Mouse (Mus musculus) urinary bladder, postnatal 10 days (tissue): ENCODE measurements around the gene Gm20388.
A peak's percentile ranks its signal among the peaks of the same experiment; 100 is the strongest.

Experiments
- DNase-seq: peaks from one replicate; pipeline ENCODE4 v3.0.0; 2022; ENCODE audit warnings: low spot score

Gm20388 gene

DNA sequence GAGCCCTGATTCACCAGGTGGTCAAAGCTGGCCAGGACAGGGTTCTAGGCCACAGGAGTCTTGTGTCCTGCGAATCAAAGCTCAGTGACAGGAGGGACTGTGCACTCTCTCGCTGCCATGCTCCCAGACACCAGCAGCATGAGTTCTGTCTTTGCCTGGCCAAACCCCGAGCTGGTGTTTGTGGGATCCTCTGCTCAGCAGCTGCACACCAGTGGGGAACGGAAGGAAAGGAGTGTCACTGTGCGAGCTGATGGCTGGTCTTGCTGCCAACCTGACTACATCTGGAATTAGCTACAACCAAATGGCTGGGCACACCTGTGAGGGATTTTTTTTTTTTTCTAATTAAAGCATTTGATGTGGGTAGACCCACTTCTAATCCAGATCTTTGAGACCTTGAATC lies 2560.1 kb downstream of the Gm20388 start:
- no peak for DNase-seq

DNA sequence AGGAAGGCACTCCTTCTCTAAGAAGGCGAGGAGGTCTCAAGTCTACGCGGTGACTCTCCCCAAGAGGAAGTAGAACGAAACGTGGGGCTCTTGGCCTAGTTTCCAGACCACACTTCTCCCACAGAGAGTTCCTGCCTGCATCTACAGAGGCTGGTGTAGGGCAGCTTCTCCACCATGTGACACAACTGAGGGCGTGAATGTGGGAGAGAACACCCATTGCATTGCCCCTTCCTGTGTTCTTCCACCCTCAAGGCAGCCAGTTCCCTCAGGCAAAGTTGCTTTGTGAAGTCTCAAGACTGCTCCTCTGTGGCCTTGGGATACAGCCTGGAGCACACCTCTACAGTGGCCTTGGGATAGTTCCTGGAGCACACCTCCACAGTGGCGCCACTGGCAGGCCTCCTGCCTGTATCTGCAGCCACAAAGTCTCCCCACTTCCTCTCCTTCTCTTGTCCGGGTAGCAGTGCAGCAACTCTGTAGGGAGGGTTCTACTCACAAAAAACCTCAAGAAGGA lies 2563.3 kb downstream of the Gm20388 start:
- DNase-seq: no peak

DNA sequence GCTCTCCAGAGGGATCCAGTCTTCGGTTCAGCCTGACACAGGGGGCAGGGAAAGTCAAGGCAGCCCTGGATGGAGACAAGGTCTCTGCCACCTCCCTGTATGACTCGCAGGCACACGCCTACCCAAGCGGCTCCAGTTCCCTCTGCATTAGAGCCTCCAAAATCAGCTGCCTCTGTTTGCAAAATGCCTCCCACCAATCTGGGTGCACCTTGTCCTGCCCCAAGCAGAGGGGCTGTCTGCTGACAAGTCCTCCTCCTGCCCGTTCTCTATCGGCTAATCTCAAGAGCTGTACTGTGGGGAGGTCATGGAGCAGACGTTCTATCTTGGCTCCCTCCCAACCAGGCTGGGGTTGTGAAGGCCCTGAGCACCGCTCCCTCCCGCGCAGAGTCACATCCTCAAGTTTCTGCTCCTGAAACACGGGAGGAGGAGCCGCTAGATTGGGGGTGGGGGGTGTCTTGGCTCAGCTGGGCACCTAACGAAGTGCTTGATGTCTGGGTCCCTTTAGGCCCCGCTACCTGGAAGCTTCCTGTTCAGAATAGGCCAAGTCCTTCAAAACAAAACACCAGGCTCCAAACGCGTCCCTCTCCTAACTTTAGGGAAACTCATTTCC lies 2564.4 kb downstream of the Gm20388 start:
- no peak for DNase-seq

DNA sequence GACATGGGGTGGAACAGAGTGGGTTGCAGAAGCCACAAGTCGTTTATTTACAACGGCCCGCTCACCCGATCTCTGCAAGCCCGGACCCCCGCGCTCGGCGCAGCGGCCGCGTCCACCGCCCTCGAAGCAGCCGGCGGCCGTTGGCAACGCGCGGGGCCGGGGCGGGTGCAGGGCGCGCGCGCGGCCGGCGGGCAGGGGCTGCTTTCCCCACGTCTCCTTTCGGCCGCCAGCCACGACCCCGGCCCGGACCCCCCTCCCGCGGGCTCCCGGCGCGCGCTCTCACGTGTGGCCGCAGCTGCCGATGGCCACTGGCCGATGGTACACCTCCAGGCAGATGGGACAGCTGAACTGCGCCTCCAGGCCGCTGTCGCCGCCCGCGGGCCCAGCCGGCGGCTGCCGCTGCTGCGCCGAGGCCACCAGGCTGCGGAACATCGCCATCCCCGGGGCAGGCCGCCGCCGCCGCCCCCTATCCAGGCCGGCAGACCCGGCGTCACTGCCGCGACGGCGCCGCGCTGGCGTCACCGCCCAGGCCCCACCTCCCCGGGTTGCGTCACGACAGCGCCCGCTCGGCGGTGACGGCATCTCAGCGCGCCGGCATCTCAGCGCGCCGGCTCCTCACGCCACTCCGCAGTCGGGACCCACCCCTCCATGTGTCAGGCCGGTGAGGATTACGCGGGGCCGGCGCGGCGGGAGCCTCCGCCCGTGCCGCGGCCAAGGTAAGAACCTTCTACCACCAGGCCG lies 2565.1 kb downstream of the Gm20388 start, which contains the start of the genes Rnf166 and Ctu2:
TSS of gene Rnf166 (minus strand) at position 485 of the 741 bp plus-strand sequence.
TSS of gene Ctu2 (plus strand) at position 564 of the 741 bp plus-strand sequence.
- peak; percentile 82 for DNase-seq

DNA sequence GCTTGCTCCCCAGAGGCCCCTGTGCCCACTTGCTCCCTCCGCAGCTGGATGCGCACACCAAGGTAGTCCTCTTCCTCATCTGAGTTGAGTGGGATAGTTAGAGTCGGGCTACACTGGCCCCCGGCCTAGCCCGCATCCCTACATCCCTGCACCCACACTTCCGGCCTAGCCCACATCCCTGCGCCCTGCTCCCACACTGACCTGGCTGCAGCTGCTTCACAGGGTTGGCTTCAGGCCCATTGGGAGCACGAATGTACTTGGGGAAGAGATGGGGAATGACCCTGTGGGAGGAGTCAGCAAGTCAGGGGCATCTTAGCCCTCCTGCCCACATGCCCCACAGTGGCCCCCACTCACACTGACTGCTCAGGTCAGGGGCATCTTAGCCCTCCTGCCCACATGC lies 2571.8 kb downstream of the Gm20388 start:
- no peak for DNase-seq

DNA sequence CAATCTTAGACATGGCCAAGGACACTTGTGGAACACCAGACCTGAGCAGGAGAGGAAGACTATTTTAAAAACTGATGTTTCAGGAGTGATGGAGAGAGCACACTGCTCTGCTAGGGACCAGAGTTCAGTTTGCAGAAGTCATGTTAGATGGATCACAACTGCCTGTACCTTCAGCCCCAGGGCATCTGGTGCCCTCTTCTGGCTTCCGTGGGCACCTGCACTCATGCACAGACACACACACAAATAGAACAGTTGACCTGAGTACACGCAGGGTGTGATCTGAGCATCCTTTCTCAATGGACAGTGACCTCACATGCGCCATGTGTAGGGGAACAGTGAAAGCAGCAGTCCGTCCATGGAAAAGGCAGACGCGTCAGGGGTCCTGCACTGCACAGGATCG lies 2573.2 kb downstream of the Gm20388 start:
- DNase-seq: no peak

DNA sequence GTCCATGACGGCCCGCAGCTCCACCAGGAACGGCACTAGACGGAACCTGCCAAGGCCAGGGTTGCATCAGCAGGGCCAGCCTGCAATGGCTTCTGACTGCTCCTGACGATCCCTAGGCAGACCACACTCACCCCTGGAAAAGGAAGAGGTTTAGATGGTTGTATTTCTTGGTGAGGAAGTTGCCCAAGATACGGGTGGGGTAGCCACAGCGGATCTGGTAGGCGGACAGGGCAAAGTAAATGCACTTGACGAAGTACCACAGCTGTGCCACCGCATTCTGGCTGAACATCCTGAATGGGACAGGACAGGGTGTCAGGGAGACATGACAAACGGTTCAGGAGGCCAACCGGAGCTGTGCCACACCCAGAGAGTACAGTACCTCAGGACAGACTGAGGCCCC lies 2574.2 kb downstream of the Gm20388 start:
- no peak for DNase-seq

DNA sequence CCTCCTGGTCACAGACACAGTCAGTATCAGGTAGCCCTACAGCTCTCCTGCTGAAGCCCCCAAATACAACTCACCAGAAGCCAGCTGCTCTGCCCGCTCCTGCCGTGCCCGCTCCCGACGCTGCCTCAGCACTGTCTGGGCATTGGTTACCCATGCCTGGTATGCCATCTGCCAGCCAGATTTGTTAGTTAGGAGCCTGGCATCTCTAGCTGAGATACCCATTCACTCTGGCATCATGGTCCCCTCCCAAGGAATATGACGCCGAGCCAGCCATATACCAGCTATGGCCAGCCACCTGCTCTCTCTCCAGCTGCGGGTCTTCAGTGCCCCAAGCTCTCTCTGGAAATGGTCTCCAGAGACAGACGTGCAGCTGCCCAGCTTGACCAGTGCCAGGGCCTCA lies 2577.7 kb downstream of the Gm20388 start:
- DNase-seq: no peak

DNA sequence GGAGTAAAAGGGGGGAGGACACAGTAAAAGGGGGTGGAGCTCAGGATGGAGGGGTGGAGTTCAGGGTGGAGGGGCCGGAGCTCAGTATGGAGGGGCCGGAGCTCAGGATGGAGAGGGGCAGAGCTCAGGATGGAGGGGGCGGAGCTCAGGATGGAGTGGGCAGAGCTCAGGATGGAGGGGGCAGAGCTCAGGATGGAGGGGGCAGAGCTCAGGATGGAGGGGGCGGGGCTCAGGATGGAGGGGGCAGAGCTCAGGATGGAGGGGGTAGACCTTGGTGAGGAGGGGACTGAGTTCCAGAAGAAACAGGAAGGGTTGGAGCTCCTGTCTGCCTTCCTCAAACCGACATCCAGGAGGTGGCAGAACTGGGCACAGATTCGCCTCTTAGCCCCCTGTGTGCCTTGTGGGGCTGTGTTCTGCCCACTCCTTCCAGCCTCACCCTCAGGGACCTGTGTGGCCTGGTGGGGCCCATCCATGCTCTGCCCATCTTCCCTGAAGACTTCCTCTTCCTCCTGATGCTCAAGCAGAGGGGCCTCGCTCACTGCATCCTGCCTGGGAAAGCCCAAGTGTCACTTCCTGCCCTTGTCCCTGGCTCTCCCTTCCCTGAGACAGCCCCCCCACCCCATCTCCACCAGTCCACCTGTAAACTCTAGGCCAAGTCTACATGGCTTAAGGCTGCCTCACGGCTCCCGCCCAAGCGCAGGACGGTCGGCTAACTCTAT lies 2586.5 kb downstream of the Gm20388 start:
- DNase-seq: no peak

DNA sequence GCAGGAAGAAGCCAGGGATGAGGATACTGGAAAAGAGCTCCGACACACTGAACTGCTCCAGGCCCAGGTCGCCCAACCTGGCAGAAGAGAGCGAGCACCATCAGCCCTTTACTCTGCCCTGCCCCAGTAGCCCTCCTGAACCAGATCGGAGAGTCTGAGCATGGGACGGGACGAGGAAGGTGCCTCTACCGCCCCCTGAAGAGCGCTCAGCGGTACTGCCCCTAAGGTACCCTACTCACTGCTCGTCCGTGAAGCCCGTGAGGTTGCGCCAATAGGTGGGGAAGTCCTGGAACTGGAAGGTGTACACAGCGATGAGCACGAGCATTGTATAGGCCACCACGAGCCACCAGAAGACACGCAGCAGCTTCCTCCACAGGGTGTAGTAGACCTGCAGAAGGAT lies 2587.3 kb downstream of the Gm20388 start:
- DNase-seq: no peak

DNA sequence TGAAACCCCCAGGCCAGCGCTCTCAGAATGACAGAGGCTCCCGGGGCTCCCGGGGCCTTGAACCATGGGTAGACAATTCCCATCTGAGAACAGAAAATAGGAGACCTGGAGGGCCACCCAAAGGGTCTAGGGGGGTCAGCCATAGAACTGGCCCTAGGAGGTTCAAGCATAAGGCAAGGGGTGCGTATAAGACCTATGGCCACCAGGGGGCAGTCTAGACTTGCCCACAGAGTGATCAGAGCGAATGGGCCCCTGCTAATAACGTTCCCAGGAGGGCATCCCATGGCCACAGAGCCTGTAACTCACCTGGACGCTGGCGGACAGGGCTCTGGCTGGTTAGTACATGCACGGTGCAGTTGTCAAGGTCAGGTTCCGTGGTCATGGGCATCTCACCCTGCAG lies 2590.2 kb downstream of the Gm20388 start:
- DNase-seq: peak; percentile 41

DNA sequence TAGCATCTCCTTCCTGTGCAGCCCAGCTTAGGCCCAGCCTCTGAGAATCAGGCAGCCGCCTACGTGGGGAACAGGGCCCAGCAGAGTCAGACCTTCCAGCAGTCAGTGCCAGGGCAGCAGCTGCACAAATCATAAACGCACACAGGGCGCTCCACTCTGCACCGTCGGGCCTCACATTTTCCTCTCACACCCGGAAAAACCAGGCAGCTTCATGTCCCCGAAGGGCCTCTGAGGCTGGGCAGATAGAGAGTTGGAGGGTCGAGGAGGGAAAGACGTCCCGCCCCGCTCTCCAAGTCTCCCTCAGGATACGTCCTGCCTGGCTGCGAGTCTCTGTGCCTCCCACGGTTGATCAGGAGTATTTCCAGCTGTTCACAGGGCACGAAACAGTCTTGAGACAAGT lies 2600.9 kb downstream of the Gm20388 start:
- no peak for DNase-seq

DNA sequence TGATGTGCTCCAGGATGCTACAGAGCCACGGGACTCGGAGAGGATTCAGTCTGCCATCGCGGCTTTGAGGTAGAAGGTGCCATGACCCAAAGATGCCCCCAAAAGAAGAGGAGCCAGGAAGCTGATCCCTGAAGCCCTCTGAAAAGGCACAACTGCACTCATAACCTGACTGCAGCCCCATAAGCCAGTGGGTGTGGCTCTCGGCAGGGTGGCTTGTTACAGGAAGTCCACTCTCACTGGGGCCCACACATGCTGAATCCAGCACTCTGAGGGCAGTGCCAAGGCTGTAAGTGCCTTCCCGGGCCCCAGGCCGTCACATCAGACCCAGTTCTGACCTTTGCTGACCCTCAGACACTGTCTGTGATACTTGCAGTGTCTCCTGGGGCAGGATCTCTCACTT lies 2601.8 kb downstream of the Gm20388 start:
- no peak for DNase-seq

DNA sequence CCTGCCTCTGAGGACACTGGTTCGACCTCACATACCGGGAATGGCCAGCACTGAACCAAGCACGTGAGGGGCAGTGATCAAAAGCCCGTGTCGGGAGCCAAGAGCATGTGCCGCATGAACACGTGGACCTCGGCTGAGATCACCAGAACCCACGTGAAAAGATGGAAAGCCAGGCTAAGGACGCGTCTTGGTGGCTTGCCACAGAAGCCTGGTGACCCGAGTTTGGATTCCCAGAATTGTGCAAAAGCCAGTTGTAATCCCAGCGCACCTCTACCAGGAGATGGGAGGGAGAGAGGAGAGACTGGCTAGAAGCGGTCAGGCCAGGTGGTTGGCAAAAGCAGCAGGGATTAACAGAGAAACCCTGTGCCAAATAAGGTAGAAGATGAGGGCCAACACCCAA lies 2605.1 kb downstream of the Gm20388 start:
- DNase-seq: no peak

DNA sequence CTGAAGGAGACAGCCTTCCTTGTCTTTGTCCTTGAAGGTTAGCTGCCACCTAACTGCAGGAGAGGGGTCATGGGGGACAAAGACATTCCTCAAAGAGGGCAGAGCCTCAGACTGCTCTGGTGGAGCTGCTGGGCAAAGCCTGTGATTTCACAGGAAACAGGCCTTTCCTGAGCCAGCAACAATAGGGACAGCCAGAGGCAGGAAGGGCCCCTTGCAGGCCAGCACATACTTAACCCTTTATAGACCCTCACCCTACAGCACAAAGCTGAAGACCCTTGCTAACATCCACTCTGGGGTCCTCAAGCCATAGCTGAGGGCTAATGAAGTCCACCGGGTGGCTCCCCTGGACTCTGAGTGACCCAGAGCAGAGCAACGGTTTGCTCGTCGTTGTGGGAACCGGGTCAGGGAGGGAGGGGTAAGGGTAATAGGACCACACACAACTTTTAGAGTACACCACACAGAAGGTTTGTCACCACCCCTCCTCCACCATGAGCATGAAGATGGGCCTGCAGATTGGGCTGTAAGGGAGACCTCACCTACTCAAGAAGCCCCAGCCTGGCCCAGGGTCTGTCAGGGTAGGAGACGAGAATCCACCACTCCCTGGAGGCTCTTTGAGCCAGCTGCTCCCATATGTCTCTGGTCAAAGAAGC lies 2607.0 kb downstream of the Gm20388 start:
- no peak for DNase-seq

DNA sequence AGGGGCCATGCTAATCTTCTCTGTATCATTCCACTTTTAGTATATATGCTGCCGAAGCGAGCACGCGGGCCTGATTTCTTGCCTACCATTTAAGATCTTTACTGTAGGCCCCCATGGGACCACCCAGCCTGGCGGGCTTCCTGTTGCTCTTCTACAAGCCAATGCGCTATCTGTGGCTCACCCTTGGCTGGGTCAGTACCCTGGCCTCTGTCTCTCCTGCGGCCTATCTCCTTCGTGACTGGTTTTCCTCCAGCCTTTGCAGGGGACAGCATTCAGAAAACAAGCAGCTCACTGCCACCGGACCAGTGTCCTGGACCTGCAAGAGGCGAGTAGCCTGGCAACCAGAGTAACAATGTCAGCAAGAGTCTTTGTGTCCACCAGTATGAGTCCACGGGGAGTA lies 2610.0 kb downstream of the Gm20388 start:
- DNase-seq: no peak

DNA sequence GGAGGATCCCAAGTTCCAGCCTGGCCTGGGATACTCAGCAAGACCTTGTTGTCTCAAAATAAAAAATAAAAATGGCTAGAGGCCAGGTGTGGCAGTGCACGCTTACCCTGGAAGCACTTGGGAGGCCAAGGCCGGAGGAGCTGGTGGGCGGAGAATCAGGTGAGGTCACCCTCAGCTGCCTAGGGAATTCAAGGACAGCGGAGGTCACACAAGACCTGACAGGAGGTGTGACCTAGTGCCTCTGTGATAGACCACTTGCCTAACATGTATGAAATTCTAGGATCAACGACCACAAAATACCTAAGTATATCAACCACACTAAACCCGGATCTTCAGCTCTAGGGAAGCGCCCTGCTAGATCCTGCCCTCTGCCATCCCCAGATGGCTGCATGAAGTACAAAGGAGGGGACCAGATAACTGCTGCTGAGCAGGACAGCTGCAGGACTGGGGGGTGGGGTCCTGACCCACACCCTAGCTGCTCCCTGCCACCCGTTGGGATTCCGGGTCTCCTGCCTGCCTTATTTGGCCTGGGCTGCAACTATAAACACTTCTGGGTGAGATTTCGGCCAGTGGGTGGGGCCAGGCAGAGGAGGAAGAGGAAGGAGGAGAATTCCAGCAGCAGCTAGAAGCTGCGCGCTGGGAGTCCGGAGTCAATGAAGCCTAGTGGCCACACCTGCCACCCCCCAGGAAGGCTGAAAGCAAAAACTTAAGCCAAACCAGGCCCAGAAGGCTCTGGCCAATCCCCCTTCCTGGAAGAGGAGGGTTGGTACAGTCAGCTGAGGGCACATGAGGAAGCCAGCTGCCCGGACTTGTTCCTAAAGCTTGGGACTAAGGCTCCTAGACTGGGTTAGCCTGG lies 2612.4 kb downstream of the Gm20388 start:
- DNase-seq: no peak

DNA sequence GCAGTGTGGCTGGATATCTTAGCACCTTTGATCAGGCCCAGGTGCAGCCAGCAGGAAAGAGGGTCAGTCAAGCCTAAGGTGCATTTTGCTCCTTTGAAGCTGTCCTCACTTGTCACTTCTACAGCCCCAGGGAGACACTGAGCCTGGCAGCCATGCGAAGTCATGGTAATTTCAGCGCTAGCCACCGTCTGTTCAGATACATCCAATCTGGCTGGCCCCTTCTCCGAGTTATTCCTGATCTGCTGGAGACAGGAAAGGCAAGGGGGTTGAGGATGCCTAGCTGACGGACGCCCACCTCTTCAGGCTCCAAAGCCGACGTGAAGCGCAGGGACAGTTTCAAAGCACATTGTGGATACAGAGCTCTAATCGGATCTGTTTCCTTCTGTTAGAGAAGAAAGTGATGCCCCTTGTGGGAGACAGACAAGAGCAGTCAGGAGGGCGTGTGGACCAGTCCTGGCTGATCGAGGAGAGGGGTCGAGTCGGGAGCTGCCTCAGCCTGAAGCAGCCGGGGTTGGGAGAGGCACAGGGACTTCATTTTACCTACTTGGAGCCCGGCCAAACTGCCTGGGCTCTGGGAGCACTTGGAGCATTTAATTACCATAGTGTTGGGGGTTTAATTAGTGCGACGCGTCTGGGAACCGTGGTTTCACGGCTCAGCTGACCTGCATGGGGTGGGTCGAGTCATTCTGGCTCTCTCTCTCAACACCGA lies 2613.2 kb downstream of the Gm20388 start:
- DNase-seq: no peak

DNA sequence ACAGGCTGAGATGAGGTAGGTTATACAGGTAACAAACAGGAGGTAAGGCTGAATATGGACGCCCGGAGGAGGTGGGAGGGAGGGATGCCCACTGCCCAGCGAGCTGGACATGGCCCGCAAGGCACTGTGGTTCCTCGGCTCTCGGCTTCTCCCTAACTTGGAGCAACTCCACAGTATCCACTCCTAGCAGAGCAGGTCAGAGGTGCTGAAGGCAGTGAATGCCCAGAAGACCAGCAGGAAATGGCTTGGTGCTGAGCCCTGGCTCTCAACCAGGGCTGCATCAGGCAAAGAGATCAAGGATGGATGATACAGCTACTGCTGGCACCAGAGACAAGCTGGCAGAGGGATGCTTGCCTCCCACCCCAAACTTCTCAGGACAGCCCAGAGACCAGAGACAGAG lies 2613.9 kb downstream of the Gm20388 start:
- DNase-seq: no peak

DNA sequence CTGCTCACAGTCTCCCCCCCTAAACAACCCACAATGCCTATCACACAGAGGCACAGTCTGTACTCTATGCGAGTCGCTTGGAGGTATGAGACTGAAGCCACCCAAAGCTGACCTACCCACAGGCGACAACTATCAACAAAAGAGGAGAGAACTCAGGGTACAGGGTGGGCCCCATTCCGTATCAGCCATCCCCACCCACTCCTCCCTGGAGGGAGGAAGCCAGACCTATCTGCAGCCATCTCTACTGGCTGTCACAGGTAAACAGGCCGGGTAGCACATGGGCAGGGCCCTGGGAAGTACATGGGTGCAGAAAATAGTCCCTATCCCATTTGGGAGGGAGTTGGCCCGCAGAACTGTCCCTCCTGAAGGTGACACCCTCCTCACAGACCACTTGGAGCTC lies 2614.4 kb downstream of the Gm20388 start:
- no peak for DNase-seq

DNA sequence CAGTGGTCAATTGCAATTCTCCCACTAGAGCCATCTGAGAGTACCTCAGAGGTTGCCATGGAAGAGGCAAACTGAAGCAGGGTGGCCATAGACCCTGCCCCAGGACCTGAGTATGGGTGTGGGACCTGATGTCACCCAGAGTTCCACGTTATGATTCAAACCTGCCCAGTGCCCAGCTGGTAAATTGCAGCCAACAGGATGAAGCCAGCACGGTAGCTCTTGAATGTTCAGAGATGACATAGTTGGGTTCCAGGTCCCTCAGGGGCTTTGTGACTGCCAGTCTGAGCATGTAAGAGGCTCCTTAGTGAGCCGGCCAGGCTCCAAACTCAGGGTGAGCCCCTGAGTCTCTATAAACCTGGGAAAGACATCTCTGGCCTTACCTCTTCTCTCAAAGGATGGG lies 2615.4 kb downstream of the Gm20388 start:
- DNase-seq: no peak
